13 mouse cellular contexts compared by ENCODE assay signal in the genomic region with DNA sequence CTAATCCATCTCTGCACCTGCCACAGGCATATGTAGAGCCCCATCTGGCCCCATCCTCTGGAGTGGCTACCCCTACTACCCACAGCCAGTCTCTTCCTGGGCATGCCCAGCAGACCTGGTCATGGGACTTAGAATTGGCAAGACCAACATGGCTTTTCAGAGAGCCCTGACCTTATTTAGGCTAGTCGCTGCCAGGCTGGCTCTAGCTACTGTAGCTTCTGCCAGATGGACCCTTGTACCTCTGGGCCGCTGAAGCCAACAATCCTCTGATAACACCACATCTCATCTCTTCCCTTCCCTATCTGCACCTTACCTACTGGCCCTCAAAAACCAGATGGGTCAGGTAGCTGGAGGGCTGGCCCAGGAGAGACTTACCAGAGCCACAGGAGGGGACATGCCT.
"Had no signal": no experiment of that assay in that cellular context is flagged by ENCODE, and none has a peak within 500 bp of the region (broad histone marks: within the 10 kb centered on the region; RNA-seq: fewer than 3 reads in every experiment).

No protein-coding gene starts in this region.

- H3K4me3 ChIP-seq: limb, embryonic 15.5 days; midbrain, embryonic 12.5 days; neural tube, embryonic 13.5 days had no signal

- ATAC-seq: intestine, embryonic 16.5 days; midbrain, embryonic 16.5 days had no signal

- H3K27me3 ChIP-seq: limb, embryonic 15.5 days; midbrain, embryonic 12.5 days; neural tube, embryonic 13.5 days had no signal

- H3K9ac ChIP-seq: limb, embryonic 15.5 days; liver, embryonic 14.5 days; midbrain, embryonic 12.5 days; neural tube, embryonic 13.5 days had no signal

- H3K27ac ChIP-seq: kidney, postnatal 0 days; limb, embryonic 15.5 days; liver, embryonic 14.5 days; midbrain, embryonic 12.5 days; neural tube, embryonic 13.5 days had no signal

- DNase-seq: layer of hippocampus, adult 9-11 months; layer of hippocampus, postnatal 36 days; right cerebral cortex, adult 18-20 months; right cerebral cortex, postnatal 25 days; thymus, adult 18-20 months; thymus, postnatal 14 days had no signal

- H3K9me3 ChIP-seq: limb, embryonic 15.5 days; midbrain, embryonic 12.5 days; neural tube, embryonic 13.5 days had no signal

- H3K36me3 ChIP-seq: limb, embryonic 15.5 days; midbrain, embryonic 12.5 days; neural tube, embryonic 13.5 days had no signal

- H3K4me2 ChIP-seq: limb, embryonic 15.5 days; midbrain, embryonic 12.5 days; neural tube, embryonic 13.5 days had no signal
